Mouse (Mus musculus): ENCODE measurements at regions not wholly inside any gene's neighbourhood (a gene's known extent, or its start where the extent isn't known, plus 50 kb on each side); places are given as distances from the start of the nearest gene placed in this dataset.

DNA sequence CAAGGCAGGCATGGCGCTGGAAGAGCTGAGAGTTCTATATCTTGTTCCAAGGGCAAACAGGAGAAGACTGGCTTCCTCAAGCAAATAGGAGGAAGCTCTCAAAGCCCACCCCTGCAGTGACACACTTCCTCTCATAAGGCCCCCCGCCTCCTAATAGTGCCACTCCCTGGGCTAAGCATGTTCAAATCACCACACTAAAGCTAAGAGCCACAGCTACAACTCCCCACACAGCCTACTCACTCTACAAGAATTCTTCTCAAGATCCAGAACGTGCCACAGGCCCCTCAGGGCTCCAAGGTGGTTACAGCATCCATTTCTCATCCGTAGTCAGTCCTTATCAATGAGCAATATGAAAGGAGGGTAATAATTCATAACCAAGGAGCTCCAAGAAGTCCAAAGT is 103.4 kb upstream of the Map4k3 start:
- ATAC-seq (replicated peaks; ENCODE audit: low read depth, poor library complexity, severe bottlenecking): no peak

DNA sequence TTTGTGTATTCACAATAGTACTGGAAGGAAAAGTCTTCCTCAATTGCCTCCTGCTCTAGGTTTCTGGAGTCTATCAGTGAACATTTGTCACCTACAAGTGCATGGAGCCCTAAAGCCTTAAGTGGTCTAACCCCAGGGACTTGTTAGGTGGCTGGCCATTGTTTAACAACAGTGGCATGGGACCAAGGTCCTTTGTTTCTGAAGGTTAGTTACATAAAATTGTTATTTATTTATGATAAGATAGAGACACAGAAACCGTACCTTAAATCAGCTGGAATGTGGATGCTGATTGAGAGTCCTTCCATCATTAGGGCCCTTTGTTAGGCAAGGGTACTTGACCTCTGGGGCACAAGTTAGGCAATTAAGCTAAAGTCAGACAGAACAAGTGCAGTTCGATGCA is 99.6 kb upstream of the Map4k3 start:
- no peak for ATAC-seq (replicated peaks; ENCODE audit: low read depth, poor library complexity, severe bottlenecking)

- no peak for ATAC-seq (replicated peaks; ENCODE audit: low read depth, poor library complexity, severe bottlenecking)
Observed at GRCm38 (mm10) chr17:80827361-80827760, 99.1 kb upstream of the Map4k3 start.

- peak; percentile 34; the same call in 1 of the 2 replicates for ATAC-seq (replicated peaks; ENCODE audit: low read depth, poor library complexity, severe bottlenecking)
Observed at GRCm38 (mm10) chr17:80825971-80826730, 97.9 kb upstream of the Map4k3 start.

DNA sequence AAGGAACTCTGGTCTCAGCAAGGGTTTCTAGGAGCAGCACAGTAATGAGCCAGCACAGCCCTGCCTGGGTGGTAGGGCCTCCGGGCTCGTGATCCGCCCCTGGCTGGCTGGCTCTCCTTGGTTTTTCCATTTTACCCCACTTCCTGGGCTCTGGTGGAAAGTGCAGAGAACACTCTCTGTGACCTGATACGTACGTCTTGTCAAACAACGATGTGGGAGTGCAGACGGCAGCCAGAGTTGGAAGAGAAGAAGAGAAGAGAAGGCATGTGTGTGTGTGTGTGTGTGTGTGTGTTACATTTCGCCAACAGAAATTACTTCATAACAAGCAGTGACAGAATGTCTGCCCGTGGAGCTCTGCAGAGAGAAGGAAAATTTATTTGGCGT is 97.2 kb upstream of the Map4k3 start:
- 0 out of 2 replicates have a peak, but pooled peaks have one; percentile 12 for ATAC-seq (replicated peaks; ENCODE audit: low read depth, poor library complexity, severe bottlenecking)

- ATAC-seq (replicated peaks; ENCODE audit: low read depth, poor library complexity, severe bottlenecking): no peak
Observed at GRCm38 (mm10) chr17:80824826-80825517, 96.7 kb upstream of the Map4k3 start.

GRCm38 (mm10) chr17:80824261-80824660 is 96.0 kb upstream of the Map4k3 start:
- peak; percentile 77 for ATAC-seq (replicated peaks; ENCODE audit: low read depth, poor library complexity, severe bottlenecking)

- no peak for ATAC-seq (replicated peaks; ENCODE audit: low read depth, poor library complexity, severe bottlenecking)
Observed at GRCm38 (mm10) chr17:80820888-80821287, 92.6 kb upstream of the Map4k3 start.

GRCm38 (mm10) chr17:80818477-80819028 is 90.3 kb upstream of the Map4k3 start:
- ATAC-seq (replicated peaks; ENCODE audit: low read depth, poor library complexity, severe bottlenecking): no peak

DNA sequence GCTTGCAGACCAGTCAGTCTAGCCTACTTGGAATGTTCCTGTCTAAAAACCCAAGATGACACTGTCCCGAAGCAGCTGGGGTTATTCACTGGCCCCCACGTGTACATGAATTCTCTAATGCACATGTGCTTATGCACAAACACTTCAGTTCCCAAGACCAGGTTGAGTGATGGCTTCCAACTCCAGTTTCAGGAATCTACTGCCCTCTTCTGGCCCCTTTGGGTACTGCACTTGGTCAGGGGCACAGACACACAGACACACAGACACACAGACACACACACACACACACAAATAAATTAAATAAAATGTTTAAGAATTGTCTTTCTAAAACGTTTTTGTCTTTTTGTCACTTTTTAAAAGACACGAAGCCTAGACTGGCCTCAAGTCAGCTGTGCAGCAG is 87.5 kb upstream of the Map4k3 start:
- ATAC-seq (replicated peaks; ENCODE audit: low read depth, poor library complexity, severe bottlenecking): 0 out of 2 replicates have a peak, but pooled peaks have one; percentile 8

- no peak for ATAC-seq (replicated peaks; ENCODE audit: low read depth, poor library complexity, severe bottlenecking)
Observed at GRCm38 (mm10) chr17:80813194-80813593, 84.9 kb upstream of the Map4k3 start.

DNA sequence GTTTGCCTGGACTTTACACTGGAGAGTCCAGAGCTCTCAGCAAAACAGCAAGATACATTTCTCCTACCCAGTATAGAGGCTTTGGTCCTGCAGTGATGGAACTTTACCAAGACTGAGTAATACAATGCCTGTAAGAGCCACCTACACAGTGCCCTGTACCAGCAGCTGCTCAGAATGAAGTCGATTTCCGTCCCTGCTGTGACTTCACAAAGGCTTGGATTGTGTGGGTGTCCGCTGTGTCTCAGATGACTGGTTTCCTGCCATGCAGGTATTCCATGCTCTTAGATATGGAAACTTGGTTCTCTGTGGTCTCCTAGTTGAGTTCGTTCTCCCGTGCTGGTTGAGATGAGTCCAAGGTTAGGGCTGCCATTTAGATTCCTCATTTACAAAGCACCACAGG is 81.0 kb upstream of the Map4k3 start:
- no peak for ATAC-seq (replicated peaks; ENCODE audit: low read depth, poor library complexity, severe bottlenecking)

DNA sequence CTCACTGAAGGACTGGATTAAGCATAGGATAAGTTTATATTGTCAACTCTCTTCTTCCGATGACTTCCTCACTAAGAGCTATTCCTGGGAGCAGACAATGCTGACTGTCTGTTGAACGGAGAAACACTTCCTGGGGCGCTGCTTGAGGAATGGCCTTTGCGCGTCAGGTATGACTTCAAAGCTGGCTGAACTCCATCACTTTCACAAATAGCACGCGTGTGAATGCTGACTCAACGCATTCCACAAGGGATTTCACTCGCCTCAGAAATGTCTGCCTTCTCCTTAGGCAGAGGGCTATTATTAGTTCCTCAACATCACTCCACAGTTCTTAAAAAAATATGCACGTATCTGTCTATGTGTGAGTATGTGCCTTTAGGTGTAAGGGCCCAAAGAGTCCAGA is 79.8 kb upstream of the Map4k3 start:
- ATAC-seq (replicated peaks; ENCODE audit: low read depth, poor library complexity, severe bottlenecking): no peak

DNA sequence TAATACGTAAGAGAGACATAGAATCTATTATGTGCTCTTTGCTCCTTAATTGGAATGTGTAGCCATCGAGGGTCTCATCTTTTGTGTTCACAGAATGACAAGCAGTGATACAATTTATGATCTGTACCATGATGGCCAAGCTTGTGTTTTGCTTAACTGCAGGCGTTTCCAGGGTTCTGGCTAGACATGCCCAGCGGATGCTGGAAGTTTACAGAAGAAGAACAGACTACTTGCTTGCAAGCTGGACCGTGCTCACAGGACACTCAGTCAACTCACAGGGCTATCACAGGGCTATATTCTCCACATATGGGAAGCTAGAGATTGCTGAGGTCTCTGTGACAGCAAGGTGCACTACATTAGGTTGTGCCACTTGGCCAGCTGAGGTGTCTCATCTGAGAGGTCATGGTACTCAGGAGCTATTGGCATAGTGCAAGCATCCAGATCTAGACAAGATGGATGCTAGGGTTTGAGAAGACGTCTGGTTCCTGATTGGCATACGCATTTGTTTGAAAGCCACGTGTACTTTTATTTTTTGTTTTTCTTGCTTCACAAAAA is 75.2 kb upstream of the Map4k3 start:
- ATAC-seq (replicated peaks; ENCODE audit: low read depth, poor library complexity, severe bottlenecking): no peak

DNA sequence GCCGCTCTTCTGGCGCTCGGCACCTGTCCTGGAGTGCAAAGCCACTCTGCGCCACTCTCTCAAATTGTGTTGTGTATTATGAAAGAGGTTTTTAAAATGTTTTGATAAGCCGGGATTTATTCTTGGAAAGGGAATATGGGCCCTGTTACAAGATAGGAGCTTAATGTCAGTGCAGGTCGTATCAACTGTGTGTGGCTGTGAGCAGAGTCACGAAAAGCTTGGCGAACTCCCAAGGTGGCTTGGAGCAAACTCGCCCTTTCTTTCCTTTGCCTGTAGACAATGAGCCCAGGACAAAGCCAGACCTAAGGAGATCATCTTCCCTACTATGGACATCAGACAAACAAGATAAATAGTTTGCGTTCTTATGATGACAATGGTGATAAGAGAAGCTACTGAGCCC is 74.3 kb upstream of the Map4k3 start:
- ATAC-seq (replicated peaks; ENCODE audit: low read depth, poor library complexity, severe bottlenecking): no peak

GRCm38 (mm10) chr17:80801991-80802390 is 73.7 kb upstream of the Map4k3 start:
- ATAC-seq (replicated peaks; ENCODE audit: low read depth, poor library complexity, severe bottlenecking): no peak

GRCm38 (mm10) chr17:80801451-80801983 is 73.2 kb upstream of the Map4k3 start:
- ATAC-seq (replicated peaks; ENCODE audit: low read depth, poor library complexity, severe bottlenecking): peak; percentile 50

DNA sequence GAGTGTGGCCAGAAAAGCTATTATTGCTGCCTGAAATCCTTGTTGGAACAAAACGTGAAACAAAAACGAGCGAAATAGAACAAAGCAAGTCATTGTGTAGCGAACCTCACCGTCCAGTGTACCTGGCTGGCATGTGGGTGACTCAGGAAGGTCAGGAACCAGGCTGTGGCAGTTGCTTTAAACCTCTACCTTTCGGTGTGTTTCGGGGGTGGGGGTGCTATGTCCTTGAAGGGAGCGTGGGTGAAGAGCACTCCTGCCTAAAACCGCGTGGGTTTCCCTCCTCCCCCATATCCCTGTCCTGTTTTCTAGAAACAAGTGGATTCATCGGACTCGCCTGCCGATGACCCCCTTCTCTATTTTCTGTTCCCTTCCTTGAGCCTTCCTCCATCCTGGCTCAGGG is 72.6 kb upstream of the Map4k3 start:
- no peak for ATAC-seq (replicated peaks; ENCODE audit: low read depth, poor library complexity, severe bottlenecking)

DNA sequence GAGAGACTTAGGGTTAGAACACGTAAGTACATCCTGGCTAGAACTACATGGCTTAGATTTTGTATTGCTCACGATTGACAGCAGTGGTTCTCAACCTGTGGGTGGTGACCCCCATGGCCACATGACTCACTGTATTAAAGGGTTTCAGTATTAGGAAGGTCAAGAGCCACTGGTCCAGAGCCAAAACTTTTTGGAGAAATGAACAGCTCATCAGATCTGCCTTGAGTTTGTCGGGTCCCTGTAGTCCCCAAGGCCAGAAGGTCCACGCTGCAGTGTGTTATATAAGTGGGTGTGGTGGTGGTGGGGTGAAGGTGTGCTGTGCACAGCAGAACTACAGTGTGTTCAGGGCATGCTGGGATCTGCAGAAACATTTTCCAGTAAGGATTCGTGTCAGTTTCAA is 72.2 kb upstream of the Map4k3 start:
- ATAC-seq (replicated peaks; ENCODE audit: low read depth, poor library complexity, severe bottlenecking): no peak

- ATAC-seq (replicated peaks; ENCODE audit: low read depth, poor library complexity, severe bottlenecking): no peak
Observed at GRCm38 (mm10) chr17:80799061-80799460, 70.8 kb upstream of the Map4k3 start.
